Mouse (Mus musculus) kidney, embryonic 16.5 days (tissue): Measurements from ENCODE around the gene Tenm2. TPM values are rescaled to one million over a fixed set of nuclear protein-coding genes. Genes with fewer than 3 reads are reported as not detected.

Experiments
- ATAC-seq: fragments of 200-750 bp; cut with Nextera tagmentation; 2 replicates; pipeline ENCODE4 v1.8.0; 2017; ENCODE audit warnings: moderate TSS enrichment; ENCODE audit not compliant: low FRiP score, low TSS enrichment
- H3K27ac ChIP-seq: fragments of 300-500 bp; sonication (generic); 2 replicates; pipeline ENCODE4 v1.5.1; 2014; ENCODE audit warnings: low read length
- H3K27me3 ChIP-seq: fragments of 300-500 bp; sonication (generic); 2 replicates; pipeline ENCODE4 v1.6.1; 2014; ENCODE audit warnings: low read length, control low read depth, mixed read lengths; ENCODE audit not compliant: insufficient read depth
- H3K36me3 ChIP-seq: fragments of 300-500 bp; sonication (generic); 2 replicates; pipeline ENCODE4 v1.6.1; 2014; ENCODE audit warnings: low read length, control low read depth, mixed read lengths; ENCODE audit not compliant: insufficient read depth
- H3K4me1 ChIP-seq: fragments of 300-500 bp; sonication (generic); 2 replicates; pipeline ENCODE4 v1.6.1; 2014; ENCODE audit warnings: low read length, control low read depth, mixed read lengths; ENCODE audit not compliant: insufficient read depth
- H3K4me2 ChIP-seq: fragments of 300-500 bp; sonication (generic); replicated peaks from 2 replicates; pipeline ENCODE4 v1.6.1; 2014; ENCODE audit warnings: low read depth, low read length
- H3K4me3 ChIP-seq: fragments of 300-500 bp; sonication (generic); 2 replicates; pipeline ENCODE4 v1.5.1; 2014; ENCODE audit warnings: mild to moderate bottlenecking, low read length
- H3K9ac ChIP-seq: fragments of 300-500 bp; sonication (generic); replicated peaks from 2 replicates; pipeline ENCODE4 v1.6.1; 2014; ENCODE audit warnings: low read length
- H3K9me3 ChIP-seq: fragments of 300-500 bp; sonication (generic); 2 replicates; pipeline ENCODE4 v1.6.1; 2016; ENCODE audit warnings: low read length, control low read depth
- WGBS: fragments of 180-500 bp; shearing (Covaris S2); extraction: QIAGEN DNeasy Blood & Tissue Kit; methylation state at CpG from one replicate; pipeline ENCODE4 v1.1.7; 2014; 5-methylcytosine and 5-hydroxymethylcytosine counted together
- polyA plus RNA-seq: library from polyadenylated mRNA; unstranded; fragments of >200 nt; fragmentation: Nextera tagmentation; extraction: Ambion mirVana; gene quantifications from 2 replicates; pipeline ENCODE4 v1.2.1, GENCODE M21; 2015

The Tenm2 gene
- polyA plus RNA-seq, 1 experiment from 2014 or later, result 0.76 TPM

DNA sequence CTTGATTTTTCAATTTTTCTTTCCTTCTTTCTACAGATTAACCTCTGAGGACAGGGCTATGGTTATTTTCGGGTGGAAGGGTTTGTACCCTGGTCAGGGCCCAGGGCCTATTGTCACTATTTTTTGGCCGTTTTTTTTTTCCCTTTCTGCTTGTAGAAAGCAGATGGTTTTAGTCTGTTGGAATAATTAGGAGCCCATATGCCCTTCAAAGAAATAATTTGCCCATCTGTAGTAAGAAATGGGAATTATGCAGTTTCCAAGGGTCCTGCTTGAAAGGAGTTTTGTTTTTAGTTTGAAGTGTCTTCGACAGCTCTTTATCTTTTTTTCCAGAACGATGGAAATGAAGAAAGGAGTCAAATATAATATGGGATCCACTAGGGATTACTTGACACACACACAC is 1245.8 kb downstream of the Tenm2 start:
- Histone ChIP-seq H3K27ac (no peak overlapping the region), H3K27me3 (no peaks in the 10 kb centered on the region), H3K36me3 (no peaks in the 10 kb centered on the region), H3K9ac (no peak overlapping the region), H3K4me3 (no peak overlapping the region), H3K9me3 (no peaks in the 10 kb centered on the region), H3K4me2 (no peak overlapping the region), H3K4me1 (peaks cover 8% of the 10 kb centered on the region)
- ATAC-seq, result no peak
- WGBS, result 87% methylated on average over 4 of the region's 4 CpGs

- 0% methylated on average over 19 of the region's 19 CpGs for WGBS
- H3K9me3 ChIP-seq, result no peaks in the 10 kb centered on the region
- H3K4me2 ChIP-seq, result peak overlapping the region; percentile 55
- no peaks in the 10 kb centered on the region for H3K36me3 ChIP-seq
- peaks cover 4% of the 10 kb centered on the region; the same call in 1 of the 2 replicates for H3K27me3 ChIP-seq
- peak overlapping the region; percentile 45; the same call in 1 of the 2 replicates for H3K9ac ChIP-seq
- ATAC-seq, result peak; percentile 77
- peak overlapping the region; percentile 32 for H3K4me3 ChIP-seq
- H3K4me1 ChIP-seq, result peaks cover 8% of the 10 kb centered on the region
- no peak overlapping the region for H3K27ac ChIP-seq
These were observed 1249.8 kb downstream of the Tenm2 start for GRCm38 (mm10) chr11:35985841-35986393.

- H3K4me2 ChIP-seq, result no peak overlapping the region
- no peak overlapping the region for H3K9ac ChIP-seq
- H3K4me1 ChIP-seq, result peaks cover 17% of the 10 kb centered on the region
- H3K27ac ChIP-seq, result no peak overlapping the region
- H3K9me3 ChIP-seq, result no peaks in the 10 kb centered on the region
- H3K36me3 ChIP-seq, result no peaks in the 10 kb centered on the region
- no peak overlapping the region for H3K4me3 ChIP-seq
- H3K27me3 ChIP-seq, result peaks cover 4% of the 10 kb centered on the region; the same call in 1 of the 2 replicates
- 66% methylated on average over 3 of the region's 3 CpGs for WGBS
- no peak for ATAC-seq
These were observed 1253.0 kb downstream of the Tenm2 start for GRCm38 (mm10) chr11:35982734-35983133.

GRCm38 (mm10) chr11:35980411-35980917 is 1255.3 kb downstream of the Tenm2 start, which contains the start of gene Wwc1:
TSS of gene Wwc1 (minus strand) at chr11:35980527.
- peaks cover 4% of the 10 kb centered on the region; the same call in 1 of the 2 replicates for H3K27me3 ChIP-seq
- H3K27ac ChIP-seq, result peak within 1 kb of the TSS; percentile 68
- peak within 1 kb of the TSS; percentile 83 for H3K9ac ChIP-seq
- no peaks in the 10 kb centered on the region for H3K36me3 ChIP-seq
- WGBS, result 0% methylated on average over 33 of the region's 47 CpGs
- peaks cover 21% of the 10 kb centered on the region; the same call in 1 of the 2 replicates for H3K4me1 ChIP-seq
- H3K4me3 ChIP-seq, result peak within 1 kb of the TSS; percentile 75
- H3K4me2 ChIP-seq, result peak within 1 kb of the TSS; percentile 83
- peak; percentile 83 for ATAC-seq
- H3K9me3 ChIP-seq, result no peaks in the 10 kb centered on the region

DNA sequence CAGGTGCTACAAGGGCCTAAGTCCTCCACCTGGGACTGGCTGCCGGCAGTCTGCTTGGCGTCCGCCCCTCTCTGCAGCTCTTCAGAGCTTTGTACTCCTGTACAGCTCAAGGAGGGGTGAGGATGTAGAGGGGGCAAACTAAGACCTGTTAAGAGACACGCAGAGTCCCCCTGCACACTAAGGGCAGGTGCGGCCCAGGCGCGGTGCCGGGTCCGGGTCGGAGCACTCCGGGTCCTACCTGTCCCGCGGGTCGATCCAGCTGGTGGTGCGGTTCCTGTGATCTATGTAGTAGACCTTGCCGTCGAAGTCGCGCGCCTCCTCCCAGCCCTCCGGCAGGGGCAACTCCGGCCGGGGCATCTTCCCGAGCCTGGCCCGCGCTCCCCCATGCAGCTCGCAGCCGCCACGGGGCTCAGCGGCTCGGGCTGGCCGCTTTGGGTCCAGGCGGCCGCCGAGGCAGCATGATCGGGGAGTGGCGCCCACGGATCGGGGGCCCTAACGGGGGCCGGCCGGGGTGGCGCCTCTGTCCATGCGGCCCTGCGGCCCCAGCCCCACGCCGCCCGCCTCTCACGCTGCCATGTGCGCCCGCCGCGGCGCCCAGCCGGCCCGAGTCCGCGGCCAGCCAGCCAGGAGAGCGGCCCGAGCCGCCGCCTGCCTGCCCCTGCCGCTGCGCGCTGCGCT is 1255.9 kb downstream of the Tenm2 start:
- Histone ChIP-seq H3K27ac (peak overlapping the region; percentile 68), H3K4me1 (peaks cover 21% of the 10 kb centered on the region; the same call in 1 of the 2 replicates), H3K9ac (peak overlapping the region; percentile 83), H3K36me3 (no peaks in the 10 kb centered on the region), H3K4me2 (peak overlapping the region; percentile 83), H3K27me3 (peaks cover 4% of the 10 kb centered on the region; the same call in 1 of the 2 replicates), H3K9me3 (no peaks in the 10 kb centered on the region), H3K4me3 (peak overlapping the region; percentile 75)
- under 1% methylated on average over 48 of the region's 66 CpGs for WGBS
- peak; percentile 65 for ATAC-seq

DNA sequence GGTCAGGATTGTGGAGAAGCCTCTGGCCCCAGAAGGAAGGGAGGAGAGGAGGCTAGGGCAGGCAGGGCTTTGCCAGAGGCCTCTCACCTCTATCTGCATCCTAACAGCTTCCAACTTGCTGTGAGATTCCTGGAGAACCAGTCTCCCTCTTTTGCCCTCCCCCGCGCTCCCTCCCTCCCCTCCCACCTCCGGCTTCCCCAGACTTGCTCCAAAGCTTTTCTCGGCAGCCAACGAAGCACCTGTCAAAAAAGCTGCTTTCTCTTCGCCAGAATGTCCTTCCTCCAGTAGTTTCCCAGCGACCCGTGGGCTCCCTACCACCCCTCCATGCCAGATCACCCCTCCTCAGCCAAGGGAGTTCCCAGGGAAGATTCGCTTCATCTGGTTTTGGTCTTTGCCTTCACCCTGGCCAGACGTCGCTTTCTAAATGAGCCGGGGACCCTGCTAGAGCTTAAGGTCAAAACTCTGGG is 1256.5 kb downstream of the Tenm2 start:
- Histone ChIP-seq H3K9me3 (no peaks in the 10 kb centered on the region), H3K4me2 (peak overlapping the region; percentile 83), H3K9ac (peak overlapping the region; percentile 83), H3K27me3 (peaks cover 4% of the 10 kb centered on the region; the same call in 1 of the 2 replicates), H3K27ac (peak overlapping the region; percentile 68), H3K4me1 (peaks cover 21% of the 10 kb centered on the region; the same call in 1 of the 2 replicates), H3K4me3 (peak overlapping the region; percentile 75), H3K36me3 (no peaks in the 10 kb centered on the region)
- no peak for ATAC-seq
- WGBS, result 1% methylated on average over 12 of the region's 12 CpGs

DNA sequence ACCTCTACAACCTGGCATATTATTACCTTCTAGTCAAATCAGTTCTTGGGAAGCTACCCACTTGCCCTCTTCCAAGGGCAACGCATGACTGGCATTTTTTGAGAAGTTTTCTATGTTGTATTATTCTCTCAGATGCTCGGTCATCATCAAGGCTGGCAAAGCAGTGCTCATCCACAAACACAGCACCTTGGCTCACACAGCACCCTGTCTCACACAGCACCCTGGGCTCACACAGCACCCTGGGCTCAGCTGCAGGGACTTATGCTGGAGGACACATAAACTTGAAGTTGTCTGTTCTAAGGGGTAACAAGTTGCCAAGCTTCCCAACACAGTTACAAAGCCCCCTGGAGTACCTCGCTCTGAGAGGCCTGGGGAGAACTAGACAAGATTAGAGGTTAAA is 1258.0 kb downstream of the Tenm2 start:
- H3K4me1 ChIP-seq, result peaks cover 31% of the 10 kb centered on the region; the same call in 1 of the 2 replicates
- H3K36me3 ChIP-seq, result no peaks in the 10 kb centered on the region
- no peak overlapping the region for H3K9ac ChIP-seq
- peaks cover 4% of the 10 kb centered on the region; the same call in 1 of the 2 replicates for H3K27me3 ChIP-seq
- 84% methylated on average over 3 of the region's 3 CpGs for WGBS
- H3K9me3 ChIP-seq, result no peaks in the 10 kb centered on the region
- no peak overlapping the region for H3K27ac ChIP-seq
- no peak overlapping the region for H3K4me3 ChIP-seq
- peak overlapping the region; percentile 83 for H3K4me2 ChIP-seq
- ATAC-seq, result no peak

- peaks cover 38% of the 10 kb centered on the region for H3K4me1 ChIP-seq
- peaks cover 4% of the 10 kb centered on the region; the same call in 1 of the 2 replicates for H3K27me3 ChIP-seq
- no peak overlapping the region; the same call in 1 of the 2 replicates for H3K9ac ChIP-seq
- H3K4me2 ChIP-seq, result no peak overlapping the region; the same call in 1 of the 2 replicates
- no peaks in the 10 kb centered on the region for H3K36me3 ChIP-seq
- 65% methylated on average over 6 of the region's 6 CpGs for WGBS
- H3K27ac ChIP-seq, result peak overlapping the region; percentile 17; the same call in 1 of the 2 replicates
- H3K4me3 ChIP-seq, result no peak overlapping the region
- H3K9me3 ChIP-seq, result no peaks in the 10 kb centered on the region
- no peak for ATAC-seq
These were observed 1258.7 kb downstream of the Tenm2 start for GRCm38 (mm10) chr11:35977096-35977495.

- H3K4me3 ChIP-seq, result no peak overlapping the region
- ATAC-seq, result peak; percentile 24; the same call in 1 of the 2 replicates
- WGBS, result 60% methylated on average over 6 of the region's 6 CpGs
- peak overlapping the region; percentile 40; the same call in 1 of the 2 replicates for H3K27ac ChIP-seq
- H3K9me3 ChIP-seq, result no peaks in the 10 kb centered on the region
- H3K36me3 ChIP-seq, result no peaks in the 10 kb centered on the region
- no peak overlapping the region for H3K9ac ChIP-seq
- no peak overlapping the region for H3K4me2 ChIP-seq
- peaks cover 3% of the 10 kb centered on the region; the same call in 1 of the 2 replicates for H3K27me3 ChIP-seq
- H3K4me1 ChIP-seq, result peaks cover 40% of the 10 kb centered on the region
These were observed 1259.3 kb downstream of the Tenm2 start for GRCm38 (mm10) chr11:35976482-35976881.
